Mouse (Mus musculus): Measurements from ENCODE around the gene St6galnac3.

The St6galnac3 gene

DNA sequence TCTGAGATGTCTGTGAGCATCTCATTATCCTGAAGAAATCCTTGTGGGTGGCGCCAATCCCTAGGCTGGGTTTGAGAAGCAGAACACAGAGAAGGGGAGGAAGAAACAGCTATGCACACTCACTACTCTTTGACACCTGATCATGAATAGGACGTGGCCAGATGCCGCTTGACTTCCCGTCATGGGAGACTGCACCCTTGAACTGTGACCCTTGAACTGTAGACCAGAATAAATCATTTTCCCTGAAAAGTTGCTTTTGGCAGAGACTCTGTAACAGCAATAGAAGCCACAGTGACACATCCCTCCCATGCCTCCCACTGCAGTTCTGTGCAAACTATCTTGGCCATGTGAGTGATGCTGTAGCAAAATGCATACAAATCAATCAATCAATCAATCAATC, 267.3 kb downstream of the St6galnac3 start:
- DNase-seq: no peak

DNA sequence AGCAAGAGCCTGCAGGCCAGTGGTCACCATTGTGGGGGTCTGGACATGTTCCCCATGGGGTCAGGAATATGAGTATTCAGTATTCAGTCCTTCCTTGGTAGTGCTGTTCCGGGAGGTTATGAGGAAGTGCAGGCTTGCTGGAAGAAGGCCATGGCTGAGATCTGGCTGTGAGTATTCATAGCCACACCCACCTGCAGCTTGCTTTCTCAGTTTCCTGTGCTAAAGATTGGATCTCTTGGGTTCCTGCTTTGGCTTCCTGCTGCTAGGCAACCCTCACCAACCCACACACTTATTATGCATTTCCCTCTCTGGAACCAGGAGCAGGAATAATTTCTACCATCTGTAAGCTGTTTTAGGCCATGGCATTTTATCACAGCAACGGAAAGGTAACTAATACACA, 267.8 kb downstream of the St6galnac3 start:
- DNase-seq: no peak

DNA sequence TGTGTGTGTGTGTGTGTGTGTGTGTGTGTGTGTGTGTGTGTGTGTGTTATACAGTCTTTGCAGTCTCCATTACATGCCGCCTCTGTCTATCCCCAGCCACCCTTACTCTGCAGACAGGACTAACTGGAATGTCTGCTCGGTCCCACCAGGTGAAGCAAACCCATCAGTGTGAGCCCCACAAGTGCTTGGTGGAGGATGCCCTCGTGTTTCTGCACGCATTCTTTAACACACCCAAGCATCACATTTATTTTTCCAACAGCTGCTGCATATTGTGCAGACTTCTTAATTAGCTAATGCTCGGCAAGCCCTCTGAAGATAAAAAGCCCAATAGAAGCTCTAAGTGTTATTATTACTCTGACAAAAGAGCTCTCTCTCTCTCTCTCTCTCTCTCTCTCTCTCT, 268.7 kb downstream of the St6galnac3 start:
- no peak for DNase-seq

DNA sequence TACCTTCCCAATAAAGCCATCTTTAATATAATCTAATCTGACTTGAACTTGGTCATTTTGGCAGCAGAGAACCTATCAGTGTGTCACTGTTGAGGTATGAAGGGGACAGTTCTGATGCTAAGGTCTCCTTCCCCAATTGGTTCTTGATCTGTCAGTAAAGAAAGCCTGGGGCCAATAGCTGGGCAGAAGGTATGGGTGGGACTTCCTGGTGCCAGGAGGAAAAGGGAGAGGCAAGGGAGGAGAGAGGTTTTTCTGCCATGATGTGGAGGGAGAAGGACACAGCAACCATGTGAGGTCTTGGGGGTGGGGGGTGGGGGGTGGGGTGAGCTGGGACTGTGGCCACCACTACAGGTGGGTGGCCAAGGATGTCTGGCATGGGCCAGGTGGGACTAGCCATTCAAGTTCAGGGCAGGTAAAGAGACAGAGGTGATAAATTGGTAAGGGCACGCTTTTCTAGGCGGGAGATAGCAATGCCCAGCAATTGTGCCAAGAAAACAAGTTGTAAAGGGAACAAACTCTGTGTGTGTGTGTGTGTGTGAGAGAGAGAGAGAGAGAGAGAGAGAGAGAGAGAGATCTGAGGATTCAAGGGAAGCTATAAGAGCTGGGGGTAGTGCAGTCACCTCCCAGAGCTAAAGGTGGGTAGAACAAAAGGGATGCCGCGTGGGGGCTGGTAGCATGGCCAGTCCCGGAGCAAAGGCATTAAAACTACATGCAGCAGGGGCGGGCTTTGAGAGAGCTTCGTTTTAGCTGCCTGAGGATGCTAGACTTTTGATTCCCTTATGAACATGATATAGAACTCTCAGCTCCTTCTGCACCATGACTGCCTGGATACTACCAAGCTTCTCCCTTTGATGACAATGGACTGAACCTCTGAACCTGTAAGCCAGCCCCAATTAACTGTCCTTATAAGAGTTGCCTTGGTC, 271.6 kb downstream of the St6galnac3 start:
- no peak for DNase-seq

DNA sequence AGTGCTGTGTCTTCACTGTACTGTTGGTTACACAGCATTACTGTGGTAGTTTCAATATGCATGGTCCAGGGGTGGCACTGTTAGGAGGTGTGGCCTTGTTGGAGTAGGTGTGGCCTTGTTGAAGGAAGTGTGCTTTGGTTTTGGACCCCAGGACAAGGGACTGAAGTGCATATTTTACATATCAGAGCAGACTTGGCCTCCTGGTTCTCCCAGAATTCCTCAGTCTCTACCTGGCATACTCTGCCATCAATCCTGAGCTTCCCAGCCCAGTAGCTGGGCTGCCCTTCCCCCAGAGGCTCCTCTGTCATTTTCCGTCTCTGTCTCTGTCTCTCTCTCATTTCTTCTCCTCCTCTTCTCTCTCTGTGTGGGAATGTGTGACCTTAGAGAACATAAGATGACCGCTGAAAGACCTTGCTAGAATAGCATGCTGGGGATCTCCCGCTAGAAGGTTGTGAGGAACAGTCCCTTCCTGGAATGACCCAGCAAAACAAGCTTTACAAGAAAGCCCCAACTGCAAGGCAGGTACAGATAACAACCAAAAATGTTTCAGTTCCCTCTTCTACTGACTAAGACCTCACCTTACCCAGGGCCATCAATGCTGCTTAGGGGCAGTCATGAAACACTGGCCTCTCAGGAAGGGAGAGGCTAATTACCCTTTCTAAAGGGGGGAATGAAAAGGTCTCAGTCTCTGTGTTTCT, 272.5 kb downstream of the St6galnac3 start:
- DNase-seq: no peak

DNA sequence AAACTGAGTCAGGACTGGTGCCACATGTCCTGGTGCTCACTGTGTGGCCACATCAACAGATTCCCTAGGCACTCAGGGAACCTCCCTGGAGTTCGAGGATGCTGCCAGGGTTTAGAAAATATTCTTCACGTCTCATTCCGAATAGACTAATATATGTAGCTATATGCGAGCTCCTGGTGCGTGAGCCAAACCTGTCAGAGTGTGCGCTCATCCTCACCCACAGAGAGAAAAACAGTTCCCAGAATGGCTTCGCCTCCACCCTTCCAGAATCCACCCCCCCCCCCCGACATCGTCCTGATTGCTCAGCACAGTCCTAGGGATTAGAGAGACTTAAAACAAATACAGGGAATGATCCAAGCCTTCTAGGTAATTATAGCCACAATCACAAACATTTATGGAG, 283.6 kb downstream of the St6galnac3 start:
- DNase-seq: no peak

DNA sequence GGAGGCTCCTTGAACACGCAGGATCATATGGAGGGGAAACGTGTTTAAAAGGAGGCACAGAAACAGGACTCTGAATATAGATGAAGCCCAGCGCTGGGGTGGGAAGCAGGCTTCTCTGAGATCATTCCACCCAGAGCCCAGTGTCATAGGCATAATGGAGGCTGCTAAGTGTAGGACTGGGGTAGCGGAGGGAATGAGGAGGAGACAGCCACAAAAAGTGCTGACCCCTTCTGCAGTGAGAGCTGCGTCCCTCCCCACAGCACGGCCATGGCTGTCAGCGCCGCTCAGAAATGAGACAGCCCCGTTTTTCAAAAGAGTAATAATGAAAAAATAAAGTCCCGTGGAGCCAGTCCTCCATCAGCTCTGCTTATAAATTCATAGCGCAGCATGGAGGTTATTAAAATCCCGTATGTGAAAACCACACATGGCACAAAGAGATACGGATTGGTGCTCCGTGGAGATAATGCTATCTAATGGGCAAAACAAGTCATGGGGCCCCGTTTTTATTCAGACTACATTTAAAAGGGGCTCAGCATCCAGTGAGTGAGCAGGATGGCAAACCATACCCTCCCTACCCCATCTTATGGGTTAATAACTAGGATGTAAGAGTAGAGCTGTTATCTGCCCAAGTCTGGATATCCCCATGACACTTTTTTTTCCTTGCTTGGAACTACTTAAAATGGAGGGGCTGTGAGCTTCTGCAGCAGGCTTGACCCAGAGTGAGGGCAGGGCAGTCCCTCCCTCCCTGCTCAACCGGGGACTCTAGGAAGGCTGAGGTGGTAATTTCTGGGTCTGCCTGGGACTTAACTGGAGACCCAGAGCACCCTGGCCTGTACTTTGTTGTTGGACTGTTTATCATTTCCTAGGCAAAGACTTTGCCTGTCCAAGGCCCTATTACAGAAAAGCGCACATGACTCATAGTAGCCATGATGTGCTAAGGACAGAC, 288.6 kb downstream of the St6galnac3 start:
- no peak for DNase-seq

DNA sequence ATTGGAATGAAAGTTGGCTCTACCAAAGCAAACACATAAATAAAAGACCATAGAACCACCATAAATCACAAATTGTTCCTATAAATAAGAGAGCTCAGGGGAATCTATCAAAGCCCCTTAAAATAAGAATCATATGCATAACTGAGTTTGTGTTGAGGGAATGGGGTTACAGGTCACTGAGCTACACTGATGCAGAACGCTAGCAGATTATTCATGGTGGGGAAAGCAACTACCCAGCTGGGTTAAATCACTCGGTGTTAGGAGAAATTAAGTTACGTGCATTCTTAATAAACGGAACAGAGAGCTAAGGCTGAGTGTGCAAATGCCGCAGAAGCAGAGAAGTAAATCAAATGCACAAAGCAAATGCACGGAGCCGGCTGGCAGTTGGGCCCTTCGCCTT, 292.0 kb downstream of the St6galnac3 start:
- DNase-seq: no peak

DNA sequence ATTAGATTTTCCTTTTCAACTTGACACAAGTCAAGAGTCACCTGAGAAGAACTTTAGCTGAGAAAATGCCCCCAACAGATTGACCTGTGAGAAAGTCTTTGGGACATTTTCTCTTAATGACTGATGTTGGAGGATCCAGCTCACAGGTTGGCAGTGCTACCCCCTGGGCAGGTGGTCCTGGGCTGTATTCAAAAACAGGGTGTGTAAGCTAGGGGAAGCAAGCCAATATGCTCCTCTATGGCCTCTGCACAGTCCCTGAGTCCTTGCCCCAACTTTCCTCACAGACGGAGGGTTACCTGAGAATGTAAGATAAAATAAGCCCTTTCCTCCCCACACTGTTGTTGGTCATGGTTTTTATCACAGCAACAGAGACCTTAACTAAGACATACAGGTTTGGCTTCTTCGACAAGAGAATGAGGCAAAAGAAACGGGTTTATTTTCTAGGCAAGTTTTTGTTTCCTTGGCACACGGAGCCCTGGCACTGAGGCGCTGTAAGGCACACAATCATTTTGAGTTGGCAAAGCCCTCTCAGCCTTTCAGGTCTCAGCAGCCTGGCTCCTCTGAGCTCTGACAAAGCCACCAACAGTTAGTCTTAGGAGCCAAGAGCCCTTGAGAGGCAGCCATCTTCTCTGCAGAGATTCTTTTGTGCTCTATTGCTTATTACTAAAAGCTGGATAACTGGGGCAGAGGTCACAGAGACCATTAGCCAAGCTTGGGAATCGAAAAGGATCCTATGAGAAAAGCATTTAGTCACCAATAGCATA, 292.7 kb downstream of the St6galnac3 start:
- peak in 1 of 2 experiments; percentile 41 for DNase-seq

DNA sequence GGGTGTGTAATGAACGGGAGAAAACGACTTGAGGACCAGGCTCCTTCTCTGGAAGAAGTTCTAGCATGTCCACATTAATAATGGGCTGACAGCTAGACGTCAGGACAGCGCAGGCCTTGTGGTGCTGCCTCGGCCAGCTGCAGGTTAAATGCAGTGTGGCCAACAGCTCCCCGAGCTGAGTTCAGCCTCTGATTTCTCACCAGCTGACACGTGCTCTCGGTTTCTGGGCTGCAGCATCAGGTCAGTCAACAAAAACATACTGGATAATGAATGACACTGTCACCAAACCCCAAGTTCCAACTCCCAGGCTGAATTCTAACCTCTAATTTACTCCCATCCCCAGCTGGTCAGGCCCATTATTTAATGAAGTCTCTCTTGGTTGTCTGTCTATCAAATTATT, 295.1 kb downstream of the St6galnac3 start:
- DNase-seq: no peak

DNA sequence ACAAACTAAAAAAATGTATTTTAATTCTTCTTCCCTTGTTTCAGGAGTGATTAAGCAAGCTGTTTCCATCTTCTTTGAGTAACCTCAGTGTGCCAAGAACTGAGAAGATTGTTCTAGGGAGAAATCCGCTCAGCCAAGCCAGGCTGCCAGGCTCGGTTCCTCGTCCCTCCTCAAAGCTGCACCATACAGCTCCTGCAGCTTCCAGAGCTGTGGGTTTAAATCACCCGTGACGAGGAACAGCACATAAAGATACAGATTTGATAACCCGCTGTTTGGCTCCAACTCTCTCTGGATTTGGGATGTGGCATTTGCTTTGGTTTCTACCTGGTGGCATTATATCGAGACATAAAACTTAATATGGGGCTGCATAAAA, 303.1 kb downstream of the St6galnac3 start:
- DNase-seq: no peak

DNA sequence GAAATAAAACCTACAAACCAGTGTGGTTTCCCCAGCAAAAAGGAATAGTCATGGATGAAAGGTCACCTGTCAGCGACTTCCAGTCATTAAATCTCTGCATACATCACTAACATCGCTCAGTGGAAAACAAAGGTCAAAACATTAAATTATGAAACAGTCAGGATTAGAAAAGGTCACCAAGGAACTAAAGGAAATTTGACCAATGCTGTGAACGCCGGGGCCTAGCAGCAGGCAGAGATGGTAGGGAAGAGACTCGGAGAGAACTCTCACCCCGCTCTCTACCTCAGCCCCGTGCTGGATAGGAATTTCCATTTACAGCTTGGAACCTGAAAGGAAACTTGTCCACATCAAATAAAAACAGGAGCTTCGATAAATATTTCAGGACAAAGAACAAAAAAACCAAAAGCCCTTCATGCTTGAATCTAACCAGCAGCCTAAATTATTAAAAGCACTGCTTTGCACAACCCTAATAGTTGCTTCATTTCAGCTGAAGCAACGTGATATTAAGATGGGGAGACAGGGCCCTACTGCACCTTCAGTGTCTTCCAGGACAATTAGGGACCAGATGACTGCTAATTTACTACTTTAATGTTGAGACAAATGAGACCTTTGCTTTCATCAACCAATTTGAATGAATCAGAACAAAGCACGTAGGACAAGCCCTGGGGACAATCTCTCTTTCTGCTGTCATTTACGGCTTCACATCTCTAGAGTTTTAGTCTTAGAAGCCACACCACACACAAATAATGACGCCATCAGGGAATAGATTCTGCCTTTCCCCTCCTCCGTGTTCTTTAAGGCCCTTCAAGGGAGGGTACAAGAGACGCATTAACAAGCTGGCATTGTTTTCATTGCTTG, 303.7 kb downstream of the St6galnac3 start:
- DNase-seq: no peak

DNA sequence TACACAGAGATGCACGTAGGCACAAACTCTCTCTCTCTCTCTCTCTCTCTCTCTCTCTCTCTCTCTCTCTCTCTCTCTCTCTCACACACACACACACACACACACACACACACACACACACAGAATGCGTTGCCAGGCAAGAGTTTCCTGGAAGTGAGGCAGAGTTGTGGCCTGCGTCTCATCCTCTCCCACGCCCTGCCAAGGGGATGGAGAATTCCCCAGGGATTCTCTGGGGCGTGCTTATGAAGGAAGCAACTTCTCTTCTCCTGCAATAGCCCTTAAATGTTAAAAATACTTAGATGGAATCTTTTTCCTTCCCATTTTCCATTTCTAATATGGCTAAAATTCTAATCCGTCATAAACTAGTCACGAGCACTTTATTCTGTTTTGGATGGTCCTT, 305.6 kb downstream of the St6galnac3 start:
- no peak for DNase-seq

DNA sequence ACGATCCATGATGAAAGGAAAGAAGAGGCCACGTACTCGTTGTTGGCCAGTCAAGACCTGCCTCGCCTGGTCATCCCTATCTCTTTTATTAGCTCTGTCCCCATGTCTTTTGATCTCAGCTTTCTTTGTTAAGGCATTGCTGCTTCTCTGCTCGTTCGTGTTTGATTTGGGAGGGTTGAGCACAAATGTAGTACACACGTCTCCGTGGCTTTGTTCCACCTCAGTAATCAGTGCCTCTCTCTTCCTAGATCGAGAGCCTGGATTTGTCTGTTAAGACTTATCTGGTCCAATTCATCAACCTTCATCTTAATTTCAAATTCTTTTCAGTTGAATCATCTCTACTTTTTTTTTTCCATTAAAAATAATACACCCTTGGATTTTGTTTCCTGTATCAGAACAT, 308.0 kb downstream of the St6galnac3 start:
- no peak for DNase-seq

DNA sequence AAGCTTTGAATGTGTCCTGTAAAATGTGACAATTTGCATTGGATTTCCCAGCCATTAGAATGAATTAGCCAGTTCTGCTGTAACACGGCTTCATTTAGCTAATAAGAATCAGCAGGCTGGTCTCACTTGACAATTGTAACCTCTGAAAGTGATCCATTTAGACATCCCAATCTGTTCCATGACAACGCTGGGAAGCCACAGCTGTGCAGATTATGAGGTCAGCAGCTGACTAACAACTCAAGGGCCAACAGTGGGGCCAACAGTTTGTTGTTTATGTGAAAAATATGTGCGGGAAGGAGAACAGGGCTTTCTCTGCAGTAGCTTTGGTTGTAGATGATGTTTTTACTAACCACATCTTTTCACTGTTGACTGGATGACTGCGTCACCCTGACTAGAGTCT, 308.6 kb downstream of the St6galnac3 start:
- peak in 1 of 2 experiments; percentile 26 for DNase-seq

DNA sequence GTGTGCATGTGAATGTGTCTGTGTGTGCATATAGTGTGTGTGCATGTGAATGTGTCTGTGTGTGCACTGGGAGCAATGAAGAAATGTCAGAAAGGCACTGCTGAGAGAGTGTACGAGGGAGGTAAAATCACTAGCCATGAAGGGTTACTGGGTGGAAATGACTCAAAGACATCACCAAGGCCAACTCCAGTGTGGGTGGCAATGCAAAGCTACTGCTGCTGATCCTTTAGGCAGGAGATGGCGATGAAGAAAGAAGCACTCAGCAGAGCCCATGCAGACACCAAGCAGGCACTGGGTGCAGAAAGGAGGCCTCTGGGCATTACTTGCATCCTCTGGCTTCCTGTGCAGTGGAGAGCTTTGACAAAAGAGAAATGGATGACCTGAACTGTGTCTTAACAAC, 310.8 kb downstream of the St6galnac3 start:
- no peak for DNase-seq

DNA sequence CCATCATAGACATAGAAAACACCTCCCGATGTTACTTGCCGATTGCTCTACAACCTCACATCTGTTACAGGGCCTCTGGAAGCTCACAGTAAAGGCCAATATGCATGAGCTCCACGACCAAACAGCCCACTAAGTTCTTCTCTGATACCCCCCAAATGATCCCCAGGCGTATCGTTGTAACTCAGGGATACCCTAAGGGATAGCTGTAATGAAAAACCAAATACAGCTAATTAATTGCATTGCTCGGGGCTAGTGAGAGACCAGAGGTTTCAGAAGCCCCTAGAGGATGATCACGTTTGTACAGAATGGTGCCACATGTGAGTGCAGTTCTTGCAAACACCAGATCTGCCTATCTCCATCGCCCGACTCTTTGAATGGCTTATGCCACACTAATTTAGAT, 315.7 kb downstream of the St6galnac3 start:
- no peak for DNase-seq

DNA sequence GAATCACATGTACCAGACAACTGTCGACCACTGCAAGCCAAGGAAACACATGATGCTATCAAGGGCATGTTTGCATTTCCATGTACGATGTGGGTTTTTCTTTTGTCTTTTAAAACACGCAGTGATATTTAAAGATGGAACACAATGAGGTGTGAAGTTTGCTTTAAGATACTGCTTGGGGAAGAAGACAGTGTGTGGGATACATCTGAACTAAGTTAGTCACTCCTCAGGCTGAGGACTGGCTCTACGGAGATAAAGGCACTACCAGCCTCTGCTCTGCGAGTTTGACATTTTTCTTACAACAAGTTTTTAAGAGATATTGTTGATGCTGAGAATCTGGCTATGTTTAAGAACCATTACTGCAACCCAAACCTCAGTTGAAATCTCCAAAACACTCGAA, 316.6 kb downstream of the St6galnac3 start:
- DNase-seq: no peak

DNA sequence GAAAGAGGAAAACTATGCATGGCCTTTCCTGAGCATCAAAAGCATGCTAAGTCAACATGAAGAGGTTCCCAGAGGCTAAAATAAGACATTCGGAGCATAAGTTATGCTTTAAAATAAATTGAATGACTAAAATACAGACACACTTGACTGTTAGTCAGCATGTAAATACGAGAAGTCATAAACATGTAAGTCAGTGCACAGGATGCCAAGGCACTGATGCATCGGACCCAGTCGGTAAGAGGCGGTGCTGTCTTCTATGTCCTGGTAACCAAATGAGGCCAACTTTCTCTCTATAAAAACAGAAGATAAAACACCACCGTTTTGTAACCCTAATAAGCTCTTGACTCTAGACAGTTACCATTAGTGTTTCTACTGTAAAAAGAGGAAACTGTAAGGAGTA, 317.3 kb downstream of the St6galnac3 start:
- DNase-seq: no peak

DNA sequence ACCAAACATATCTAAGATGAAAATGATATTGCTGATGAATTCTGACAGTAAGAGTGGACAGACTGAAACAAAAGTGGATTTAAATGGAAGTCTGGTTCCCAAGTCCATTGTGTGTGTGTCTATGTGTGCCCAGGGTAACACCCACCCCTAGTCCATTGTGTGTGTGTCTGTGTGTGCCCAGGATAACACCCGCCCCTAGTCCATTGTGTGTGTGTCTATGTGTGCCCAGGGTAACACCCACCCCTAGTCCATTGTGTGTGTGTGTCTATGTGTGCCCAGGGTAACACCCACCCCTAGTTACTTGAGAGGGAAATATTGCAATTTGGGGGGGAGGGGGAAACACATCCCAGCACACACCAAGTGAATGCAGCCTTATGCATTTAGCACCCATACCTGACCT, 318.1 kb downstream of the St6galnac3 start:
- no peak for DNase-seq

DNA sequence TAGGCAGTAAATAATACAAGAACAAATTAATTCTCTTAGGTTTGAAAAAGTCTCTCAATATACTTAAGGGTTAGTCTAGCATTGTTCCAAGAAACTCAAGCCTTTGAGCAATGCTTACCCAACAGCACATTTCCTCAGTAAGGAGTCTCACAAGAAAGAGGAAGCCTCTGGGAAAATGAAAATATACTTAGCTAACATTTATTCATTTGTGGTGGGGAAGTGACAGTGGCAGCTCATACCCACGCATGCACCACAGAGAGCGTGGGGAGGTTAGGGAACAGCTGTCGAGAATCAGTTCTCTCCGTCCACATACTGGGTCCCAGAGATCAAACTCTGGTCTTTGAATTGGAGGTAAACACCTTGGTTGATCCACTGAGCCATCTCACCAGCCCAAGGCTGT, 318.8 kb downstream of the St6galnac3 start:
- no peak for DNase-seq

All from cerebellum, postnatal 14 days (tissue).